Mouse (Mus musculus) cerebral cortex, adult 2 months (tissue): ENCODE measurements around the gene Sh3bp2.

Experiments
- WGBS: fragments of 180-500 bp; shearing (Covaris S2); methylation state at CpG from one replicate; pipeline ENCODE4 v1.1.7; 2018; 5-methylcytosine and 5-hydroxymethylcytosine counted together

The Sh3bp2 gene

GRCm38 (mm10) chr5:34573268-34574221 lies 47.9 kb downstream of the Sh3bp2 start, which contains the start of gene Add1:
Gene Add1, plus strand, starts transcription at chr5:34573664.
- under 1% methylated on average over 78 of the region's 84 CpGs for WGBS

GRCm38 (mm10) chr5:34574721-34575120 lies 49.1 kb downstream of the Sh3bp2 start:
- WGBS = 12% methylated on average over 10 of the region's 10 CpGs

- WGBS = 53% methylated on average over 1 of the region's 1 CpGs
These were observed 50.6 kb downstream of the Sh3bp2 start for GRCm38 (mm10) chr5:34576286-34576685.

- 90% methylated on average over 7 of the region's 7 CpGs for WGBS
These were observed 52.5 kb downstream of the Sh3bp2 start for GRCm38 (mm10) chr5:34578038-34578655.

- WGBS = 82% methylated on average over 3 of the region's 3 CpGs
These were observed 53.7 kb downstream of the Sh3bp2 start for GRCm38 (mm10) chr5:34579377-34579776.

GRCm38 (mm10) chr5:34581671-34582313 lies 56.2 kb downstream of the Sh3bp2 start:
- WGBS = 6% methylated on average over 9 of the region's 10 CpGs

- 16% methylated on average over 5 of the region's 5 CpGs for WGBS
These were observed 56.7 kb downstream of the Sh3bp2 start for GRCm38 (mm10) chr5:34582314-34582675.

- WGBS = 65% methylated on average over 5 of the region's 5 CpGs
These were observed 59.6 kb downstream of the Sh3bp2 start for GRCm38 (mm10) chr5:34585216-34585615.

GRCm38 (mm10) chr5:34587881-34588280 lies 62.2 kb downstream of the Sh3bp2 start:
- 66% methylated on average over 5 of the region's 5 CpGs for WGBS

- WGBS = 40% methylated on average over 5 of the region's 5 CpGs
These were observed 64.4 kb downstream of the Sh3bp2 start for GRCm38 (mm10) chr5:34590059-34590458.

GRCm38 (mm10) chr5:34590702-34591101 lies 65.1 kb downstream of the Sh3bp2 start:
- 43% methylated on average over 4 of the region's 4 CpGs for WGBS

GRCm38 (mm10) chr5:34591388-34592004 lies 65.9 kb downstream of the Sh3bp2 start:
- WGBS = 46% methylated on average over 5 of the region's 5 CpGs

- 66% methylated on average over 5 of the region's 5 CpGs for WGBS
These were observed 66.6 kb downstream of the Sh3bp2 start for GRCm38 (mm10) chr5:34592224-34592623.

- 75% methylated on average over 6 of the region's 6 CpGs for WGBS
These were observed 67.0 kb downstream of the Sh3bp2 start for GRCm38 (mm10) chr5:34592666-34593065.

GRCm38 (mm10) chr5:34593202-34593727 lies 67.6 kb downstream of the Sh3bp2 start:
- 96% methylated on average over 9 of the region's 9 CpGs for WGBS

GRCm38 (mm10) chr5:34604576-34604975 lies 78.9 kb downstream of the Sh3bp2 start:
- WGBS = 93% methylated on average over 5 of the region's 5 CpGs

GRCm38 (mm10) chr5:34607100-34607880 lies 81.7 kb downstream of the Sh3bp2 start:
- 46% methylated on average over 8 of the region's 8 CpGs for WGBS

- 49% methylated on average over 3 of the region's 3 CpGs for WGBS
These were observed 82.6 kb downstream of the Sh3bp2 start for GRCm38 (mm10) chr5:34608226-34608625.

GRCm38 (mm10) chr5:34609966-34610365 lies 84.3 kb downstream of the Sh3bp2 start:
- 84% methylated on average over 4 of the region's 4 CpGs for WGBS
